Mouse (Mus musculus): Measurements from ENCODE around the gene Rp2. TPM values are rescaled to one million over a fixed set of nuclear protein-coding genes. Genes with fewer than 3 reads are reported as not detected.

Gene Rp2
- polyA plus RNA-seq, 1 experiment from 2014 or later, result 13.6 TPM

Other genes starting within 250 kb of the Rp2 start
- gene Slc9a7, start 72.7 kb upstream of the Rp2 start, polyA plus RNA-seq (2015; fragmentation: Nextera tagmentation; extraction: Ambion mirVana), result 12.1 and 14.5 TPM in 2 replicates
- 4.0 and 4.7 TPM in 2 replicates for gene Jade3, start 61.2 kb downstream of the Rp2 start, polyA plus RNA-seq (2015; fragmentation: Nextera tagmentation; extraction: Ambion mirVana)
- gene Rgn, start 185.3 kb downstream of the Rp2 start, polyA plus RNA-seq (2015; fragmentation: Nextera tagmentation; extraction: Ambion mirVana), result 0.58 and 0.83 TPM in 2 replicates